Mouse (Mus musculus): ENCODE results near the gene Btnl2.
"Not testable (repeated sequence)": the region's sequence is repeated elsewhere in the genome, so short reads cannot be mapped to it uniquely, and the experiment has no call there.

Btnl2 gene

DNA sequence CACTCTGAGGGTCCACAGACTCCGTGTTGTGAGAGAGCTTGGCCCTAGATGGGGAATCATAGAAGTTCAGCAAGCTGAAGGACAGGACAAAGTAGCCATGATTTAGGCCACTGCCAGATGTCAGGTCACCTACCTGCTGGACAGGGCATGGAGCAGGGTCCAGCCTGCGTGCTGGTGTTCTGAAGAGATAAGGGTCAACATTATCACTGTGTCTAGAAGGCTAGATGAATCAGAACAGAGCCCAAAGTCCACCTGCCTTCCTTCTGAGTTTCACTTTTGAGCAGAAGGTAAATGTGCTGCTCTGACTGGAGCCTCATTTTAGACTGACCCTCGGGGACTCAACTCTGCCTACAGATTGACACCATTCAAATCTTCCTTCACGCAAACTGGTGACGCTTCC lies at the start of gene Btnl2:
Gene Btnl2, plus strand, starts transcription at position 284 of the 400 bp plus-strand sequence.
- no peak for DNase-seq

DNA sequence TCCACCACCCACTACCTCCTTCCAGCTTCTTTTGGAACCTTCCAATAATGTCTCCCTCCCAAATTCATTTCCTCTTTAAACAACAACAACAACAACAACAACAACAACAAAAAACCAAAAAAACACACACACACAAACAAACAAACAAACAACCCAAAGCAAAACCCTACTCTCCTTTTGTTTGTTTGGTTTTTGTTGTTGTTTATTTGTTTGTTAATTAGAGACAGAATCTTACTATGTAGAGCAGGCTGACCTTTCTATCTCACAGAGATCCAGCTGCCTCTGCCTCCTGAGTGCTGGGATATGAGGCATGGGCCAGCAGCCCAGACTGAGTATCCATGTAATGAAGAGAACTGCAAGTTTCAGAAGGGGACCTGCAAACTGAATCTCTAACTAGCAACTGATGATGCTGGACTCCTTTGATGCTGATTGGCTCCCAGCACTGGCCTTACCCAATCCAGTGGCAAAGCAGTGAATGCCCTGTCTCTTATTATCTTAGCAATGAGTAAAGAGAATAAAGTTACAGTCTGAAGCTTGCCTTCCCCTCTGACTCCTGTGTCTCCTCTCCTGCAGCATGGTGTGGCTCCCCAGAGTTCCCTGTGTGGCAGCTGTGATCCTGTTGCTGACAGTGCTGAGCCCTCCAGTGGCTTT lies 49.1 kb upstream of the Btnl2 start, which contains the start of gene H2-Eb1:
Gene H2-Eb1, plus strand, starts transcription at position 488 of the 651 bp plus-strand sequence.
- DNase-seq = peak; percentile 39

DNA sequence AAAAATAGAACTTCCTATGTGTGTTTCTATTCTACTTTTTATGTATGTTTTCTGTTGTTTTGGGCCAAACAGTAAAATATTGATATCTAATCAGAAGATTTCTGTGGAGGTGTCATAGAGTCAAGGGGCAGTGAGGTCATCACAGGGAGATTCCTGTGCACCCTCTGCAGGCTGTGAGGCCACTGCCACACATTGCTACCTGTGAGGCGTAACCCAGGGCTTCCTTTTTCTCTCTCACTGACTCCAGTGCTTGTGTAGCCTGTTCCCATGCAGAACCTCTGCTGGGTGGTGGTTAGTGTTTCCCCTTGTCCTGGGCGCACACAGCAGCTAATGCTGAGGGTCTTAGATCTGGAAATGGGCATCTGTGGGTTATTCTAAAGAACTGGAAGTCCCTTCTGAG lies 48.2 kb upstream of the Btnl2 start:
- DNase-seq = no peak

DNA sequence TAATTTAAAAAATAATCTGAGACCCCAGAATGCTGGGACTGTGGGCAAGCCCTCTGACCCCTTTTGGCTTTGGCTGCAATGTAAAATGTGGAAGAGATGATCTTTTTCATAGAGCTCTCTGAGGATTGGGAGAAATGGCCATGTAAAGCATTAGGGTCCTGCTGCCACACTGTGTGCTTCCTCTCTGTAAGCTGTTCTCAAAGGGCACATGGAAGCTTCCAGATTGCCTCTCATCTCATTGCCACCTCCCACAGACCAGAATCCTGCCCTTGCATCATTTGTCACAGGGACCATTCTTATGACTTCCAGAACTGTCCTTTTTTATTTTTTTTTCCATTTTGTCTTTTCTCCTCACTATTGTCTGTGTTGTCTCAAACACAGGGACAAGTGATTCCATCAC lies 47.4 kb upstream of the Btnl2 start:
- DNase-seq = no peak

DNA sequence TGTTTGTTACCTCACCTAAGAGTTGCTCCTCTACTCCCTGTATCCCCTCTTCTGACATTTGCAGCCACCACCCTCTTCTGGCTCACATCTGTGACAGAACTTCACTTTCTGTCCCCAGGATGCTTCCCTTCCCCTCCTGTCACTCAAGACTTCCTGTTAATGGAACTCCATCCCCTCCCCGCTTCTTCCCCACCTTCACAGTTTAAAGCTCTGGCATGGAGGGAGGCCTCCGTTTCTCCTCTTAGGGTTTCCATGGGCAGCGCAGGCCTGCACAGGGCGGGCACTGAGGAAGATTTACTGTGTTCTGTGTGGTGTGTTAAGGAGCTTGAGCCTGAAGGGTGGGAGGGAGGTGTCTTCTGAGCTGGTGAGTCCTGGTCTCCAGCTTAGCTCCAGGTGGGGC lies 46.5 kb upstream of the Btnl2 start:
- no peak for DNase-seq

DNA sequence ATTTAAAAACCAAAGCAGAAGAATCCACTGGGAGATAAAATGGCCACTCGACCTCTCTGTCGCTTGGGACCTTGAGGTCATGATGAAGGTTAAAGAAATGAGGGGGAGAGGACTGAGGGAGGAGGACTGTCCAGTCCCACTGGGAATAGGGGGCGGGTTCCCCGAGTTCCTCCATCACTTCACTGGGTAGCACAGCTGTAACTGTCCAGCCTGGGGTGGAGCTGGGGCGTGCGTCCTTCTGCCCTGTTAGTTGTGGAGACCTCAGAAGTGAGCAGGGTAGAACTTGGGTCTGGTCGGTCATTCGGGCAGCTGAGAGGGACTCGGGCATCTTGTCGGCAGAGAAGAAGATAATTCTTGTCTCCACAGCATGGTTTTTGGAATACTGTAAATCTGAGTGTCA lies 45.4 kb upstream of the Btnl2 start:
- no peak for DNase-seq

DNA sequence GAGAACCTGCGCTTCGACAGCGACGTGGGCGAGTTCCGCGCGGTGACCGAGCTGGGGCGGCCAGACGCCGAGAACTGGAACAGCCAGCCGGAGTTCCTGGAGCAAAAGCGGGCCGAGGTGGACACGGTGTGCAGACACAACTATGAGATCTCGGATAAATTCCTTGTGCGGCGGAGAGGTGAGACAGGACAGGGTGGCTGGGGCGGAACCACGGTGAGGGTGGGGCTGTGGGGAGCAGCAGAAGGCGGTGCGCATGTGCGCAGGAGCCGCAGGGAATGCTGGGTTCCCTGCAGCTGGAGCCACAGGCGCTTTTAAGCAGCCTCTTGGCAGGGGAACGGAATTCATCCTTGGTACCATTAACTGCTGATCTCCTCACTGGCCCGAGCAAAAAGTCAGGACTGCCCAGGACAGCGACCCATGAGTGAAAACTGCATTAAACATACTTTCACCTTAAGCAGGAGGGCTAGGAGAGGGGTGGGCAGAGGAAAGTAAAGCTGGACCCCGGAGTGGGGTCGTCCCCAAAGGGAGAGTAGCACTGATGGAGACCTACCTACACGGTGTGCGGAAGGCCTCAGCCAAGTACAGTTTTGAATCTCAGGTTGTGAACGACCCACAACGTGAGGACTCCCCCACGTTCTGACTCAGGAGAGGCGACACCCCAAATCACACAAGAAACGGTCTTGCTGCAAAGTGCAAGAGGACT lies 44.8 kb upstream of the Btnl2 start:
- DNase-seq = peak; percentile 23

DNA sequence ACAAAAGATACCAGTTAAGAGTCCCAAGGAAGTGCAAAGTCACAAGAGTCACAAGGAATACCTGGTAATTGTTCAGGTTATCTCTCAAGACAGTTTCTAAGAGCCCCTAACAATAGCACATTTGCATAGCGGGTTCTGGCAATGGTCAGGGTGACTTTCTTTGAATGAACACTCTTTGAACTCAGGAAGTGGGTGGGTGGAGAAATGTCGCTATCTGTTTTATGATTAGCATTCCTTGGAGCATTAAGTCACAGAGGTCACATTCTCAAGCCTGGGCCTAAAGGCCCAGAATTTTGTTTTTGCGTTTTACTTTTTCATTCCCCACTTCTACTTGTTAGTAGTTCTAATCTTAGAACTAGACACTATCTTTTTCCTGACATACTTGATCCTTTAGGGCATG lies 44.1 kb upstream of the Btnl2 start:
- DNase-seq = not testable (repeated sequence)

DNA sequence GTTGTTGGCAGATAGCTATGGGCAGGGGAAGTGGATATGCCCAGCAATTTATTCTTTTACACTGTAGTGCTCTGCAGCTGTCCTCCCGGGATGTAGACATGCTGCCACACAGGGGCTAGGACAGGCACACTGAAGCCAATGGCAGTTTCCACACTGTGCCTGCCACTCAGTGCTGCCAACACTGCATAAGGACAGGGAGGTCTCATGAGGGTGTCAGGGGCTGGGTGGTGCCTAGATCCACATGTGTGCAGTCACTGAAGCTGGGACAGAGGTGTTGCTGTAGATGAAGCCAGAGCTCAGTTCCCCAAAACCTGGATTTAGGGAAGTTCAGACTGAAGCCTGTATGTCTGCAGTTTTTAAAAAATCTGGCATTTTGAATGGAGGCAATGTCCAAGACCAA lies 42.4 kb upstream of the Btnl2 start:
- no peak for DNase-seq

DNA sequence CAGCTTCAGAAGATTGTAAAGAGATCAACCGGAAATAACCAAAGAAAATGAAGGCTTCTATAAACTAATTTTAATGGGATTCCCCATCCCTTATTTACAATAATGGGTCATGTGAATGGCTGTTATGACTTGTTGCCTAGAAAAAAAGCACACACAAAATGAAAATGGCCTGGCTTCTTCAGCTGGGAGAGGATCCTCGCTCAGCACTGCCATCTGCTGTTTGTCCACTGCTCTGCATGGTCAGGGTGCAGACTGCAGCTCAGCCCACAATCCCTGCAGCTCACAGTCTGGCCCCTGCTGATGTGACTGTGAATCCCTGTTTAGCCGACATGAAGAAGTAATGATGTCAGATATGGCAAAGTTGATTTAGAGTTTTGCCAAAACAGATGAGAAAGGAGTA lies 41.2 kb upstream of the Btnl2 start:
- DNase-seq = peak; percentile 32

DNA sequence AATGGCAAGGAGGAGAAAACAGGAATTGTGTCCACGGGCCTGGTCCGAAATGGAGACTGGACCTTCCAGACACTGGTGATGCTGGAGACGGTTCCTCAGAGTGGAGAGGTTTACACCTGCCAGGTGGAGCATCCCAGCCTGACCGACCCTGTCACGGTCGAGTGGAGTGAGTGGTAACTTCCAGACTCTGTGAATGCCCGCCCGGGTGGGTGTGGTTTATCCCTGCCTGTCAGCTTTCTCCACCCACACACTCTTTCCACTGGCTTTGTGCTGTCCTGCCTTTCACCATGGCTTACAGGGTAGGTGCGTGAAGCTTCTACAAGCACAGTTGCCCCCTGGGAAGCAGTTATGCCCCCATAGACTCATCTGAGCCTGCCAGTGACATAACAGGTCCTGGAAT lies 40.3 kb upstream of the Btnl2 start:
- no peak for DNase-seq

DNA sequence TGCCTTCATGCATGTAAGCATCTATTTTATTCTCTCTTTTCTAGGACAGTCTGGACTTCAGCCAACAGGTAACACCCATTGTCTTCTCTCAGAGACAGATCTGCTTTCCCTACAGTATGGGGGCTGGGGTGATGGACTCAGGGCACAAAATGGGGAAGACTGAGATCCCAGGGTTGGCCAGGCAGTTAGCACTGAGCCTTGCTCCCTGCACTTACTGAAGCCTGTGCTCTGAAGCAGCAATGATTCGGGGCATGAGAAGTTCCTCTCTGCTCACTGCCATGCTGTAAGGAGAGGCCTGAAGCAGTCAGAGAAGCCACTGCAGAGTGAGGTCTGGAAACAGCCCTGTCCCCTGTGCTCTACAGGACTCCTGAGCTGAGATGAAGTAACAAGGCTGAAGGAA lies 39.1 kb upstream of the Btnl2 start:
- DNase-seq = no peak

DNA sequence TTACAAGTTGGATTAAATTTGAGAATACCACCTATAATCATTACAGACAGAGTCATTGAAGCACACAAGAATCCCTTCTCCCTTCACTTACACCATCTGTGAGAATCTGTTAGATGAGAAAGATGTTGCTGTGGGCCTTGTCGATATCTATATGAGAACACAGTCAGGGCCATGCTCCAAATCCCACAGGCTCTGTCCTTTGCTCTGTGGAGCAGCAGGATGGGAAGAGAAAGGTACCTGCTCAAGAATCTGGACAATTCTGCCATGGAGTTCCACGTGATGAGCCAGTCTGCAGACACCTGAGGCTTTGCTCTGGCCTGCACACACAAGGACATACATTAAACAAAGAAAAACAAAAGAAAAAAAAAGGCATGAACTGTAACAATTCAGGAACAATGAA lies 37.9 kb upstream of the Btnl2 start:
- no peak for DNase-seq

DNA sequence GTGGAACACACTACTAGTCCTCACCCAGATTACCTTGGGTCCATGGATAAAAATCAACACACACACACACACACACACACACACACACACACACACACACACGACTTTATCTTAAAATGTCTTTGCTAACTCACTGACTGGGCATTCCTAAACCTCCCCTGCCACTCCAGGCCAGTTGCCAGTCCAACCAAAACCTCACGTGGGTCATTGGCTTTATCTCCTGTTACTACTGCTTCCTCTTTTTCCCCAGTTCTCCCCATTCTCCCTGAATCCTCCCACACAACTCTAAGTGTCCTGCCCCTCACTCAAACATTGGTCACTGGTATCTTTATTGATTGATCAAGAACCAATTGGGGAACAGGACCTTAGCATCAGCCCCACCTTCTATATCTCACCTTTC lies 37.3 kb upstream of the Btnl2 start:
- DNase-seq = no peak

DNA sequence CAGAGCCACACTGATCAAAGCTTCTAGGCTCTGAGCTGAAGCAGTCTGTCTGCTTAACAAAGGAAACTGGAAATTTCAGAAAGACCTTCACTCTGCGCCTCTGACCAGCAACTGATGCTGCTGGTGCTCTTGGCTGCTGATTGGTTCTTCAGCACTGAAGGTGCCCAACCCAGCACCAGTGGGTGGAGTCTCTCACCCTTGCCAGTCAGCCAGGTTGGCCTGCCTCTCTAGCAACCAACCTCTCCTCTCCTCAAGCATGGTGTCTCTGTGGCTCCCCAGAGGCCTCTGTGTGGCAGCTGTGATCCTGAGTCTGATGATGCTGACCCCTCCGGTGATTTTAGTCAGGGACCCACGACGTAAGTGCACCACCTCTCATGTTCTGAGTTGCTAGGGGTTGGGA lies 29.2 kb upstream of the Btnl2 start, which contains the start of gene H2-Eb2:
Gene H2-Eb2, plus strand, starts transcription at position 230 of the 400 bp plus-strand sequence.
- DNase-seq = no peak

DNA sequence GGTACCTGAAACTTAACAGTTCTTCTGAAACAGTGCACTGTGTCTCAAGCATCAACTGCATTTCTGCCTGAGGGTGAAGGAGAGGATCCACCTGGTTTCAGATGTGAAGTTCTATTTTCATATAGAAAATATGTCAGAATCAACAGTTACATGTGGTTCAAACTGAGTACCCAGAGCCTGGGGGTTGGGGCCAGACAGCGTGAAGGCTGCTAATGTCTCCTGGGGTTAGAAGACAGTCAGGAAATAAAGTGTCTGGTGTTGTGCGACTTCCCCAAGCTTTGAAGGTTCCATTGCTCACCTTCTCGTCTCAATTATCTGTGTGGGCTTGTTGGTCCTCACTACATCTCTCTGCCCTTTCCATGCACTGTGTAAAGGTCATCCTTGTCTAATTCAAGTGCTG lies 28.2 kb upstream of the Btnl2 start:
- DNase-seq = no peak

DNA sequence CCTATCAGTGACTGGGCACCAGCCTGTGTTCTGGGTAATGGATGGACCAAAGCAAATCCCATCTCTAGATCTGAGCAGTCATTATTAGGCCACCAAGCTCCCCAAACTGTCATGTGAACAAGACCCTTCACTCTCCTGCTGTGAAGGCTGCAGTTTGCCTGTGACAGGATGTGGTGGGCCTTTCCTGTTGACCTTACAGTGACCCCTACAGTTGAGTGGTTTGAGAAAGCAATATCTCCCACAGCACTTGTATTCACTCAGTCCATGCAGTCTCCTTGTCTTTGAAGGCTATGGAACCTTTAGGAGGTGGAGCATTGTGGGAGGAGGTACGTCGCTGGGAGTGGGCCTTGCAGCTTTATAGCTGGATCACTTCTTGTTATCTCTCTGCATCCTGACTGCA lies 24.8 kb upstream of the Btnl2 start:
- no peak for DNase-seq

DNA sequence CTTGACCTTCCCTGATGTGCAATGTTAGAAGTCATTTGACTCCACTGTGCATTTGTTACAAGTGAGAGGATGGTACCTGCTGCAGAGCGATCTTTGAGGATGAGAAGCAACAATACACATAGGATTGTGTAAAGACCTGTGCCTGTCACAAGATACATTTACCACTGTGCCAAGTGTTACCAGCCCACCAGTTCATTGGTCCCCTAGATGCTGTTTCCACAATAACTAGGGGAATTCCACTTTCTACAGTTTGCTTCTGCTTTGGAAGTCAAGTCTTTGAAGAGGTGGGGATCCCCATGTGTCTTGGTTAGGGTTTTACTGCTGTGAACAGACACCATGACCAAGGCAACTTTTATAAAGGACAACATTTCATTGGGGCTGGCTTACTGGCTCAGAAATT lies 23.4 kb upstream of the Btnl2 start:
- DNase-seq = no peak

DNA sequence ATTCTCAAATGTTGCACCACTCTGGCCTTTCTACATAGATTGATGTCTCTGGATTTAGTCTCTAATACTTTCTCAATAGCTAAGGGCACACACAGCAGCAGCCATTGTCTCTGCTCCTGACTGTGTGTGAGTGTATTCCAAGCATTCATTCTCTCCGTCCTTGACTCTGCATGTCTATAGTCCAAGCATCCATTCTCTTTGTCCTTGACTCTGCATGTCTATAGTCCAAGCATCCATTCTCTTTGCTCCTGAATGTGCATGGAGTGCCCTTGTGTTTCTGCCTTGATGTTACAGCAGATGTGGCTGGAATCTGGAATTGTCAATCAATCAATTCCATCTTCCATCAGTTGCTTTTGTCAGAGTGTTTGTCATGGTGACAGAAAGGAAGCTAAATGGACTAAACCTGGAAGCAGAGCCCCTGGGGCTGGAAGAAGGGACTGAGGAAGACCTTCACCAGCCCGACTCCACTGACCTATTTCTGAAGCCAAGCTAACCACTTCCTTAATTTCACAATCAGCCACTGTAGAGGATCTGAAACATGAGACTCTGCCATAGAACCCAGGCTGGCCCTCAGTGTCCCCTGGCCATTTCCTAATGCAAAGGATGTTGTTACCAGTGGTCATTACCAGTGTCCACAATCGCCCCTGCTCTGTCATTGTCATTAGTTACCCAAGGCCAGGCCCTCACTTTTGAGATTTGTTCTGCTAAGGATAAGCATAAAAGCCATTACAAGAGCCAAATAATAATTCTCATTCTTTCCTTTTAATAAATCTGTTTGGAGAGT lies 13.8 kb upstream of the Btnl2 start:
- no peak for DNase-seq

DNA sequence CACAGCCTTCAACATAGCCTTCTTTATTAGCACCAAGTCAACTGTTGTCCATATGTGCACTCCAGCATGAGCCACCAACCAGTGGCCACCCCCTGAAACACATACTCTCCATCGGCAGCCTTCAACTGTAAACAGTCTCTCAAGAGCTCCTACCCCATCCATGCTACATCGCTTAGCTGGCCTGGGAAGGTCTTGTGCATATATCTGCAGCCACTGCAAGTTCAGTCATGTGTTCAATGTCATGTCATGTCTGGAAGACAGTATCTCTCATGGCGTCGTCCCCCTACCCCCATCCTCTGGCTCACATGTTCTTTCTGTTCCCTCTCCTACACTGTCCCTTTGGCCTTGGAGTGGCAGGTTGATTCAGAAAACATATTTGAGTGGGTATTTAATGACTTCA lies 9.7 kb upstream of the Btnl2 start:
- no peak for DNase-seq

DNA sequence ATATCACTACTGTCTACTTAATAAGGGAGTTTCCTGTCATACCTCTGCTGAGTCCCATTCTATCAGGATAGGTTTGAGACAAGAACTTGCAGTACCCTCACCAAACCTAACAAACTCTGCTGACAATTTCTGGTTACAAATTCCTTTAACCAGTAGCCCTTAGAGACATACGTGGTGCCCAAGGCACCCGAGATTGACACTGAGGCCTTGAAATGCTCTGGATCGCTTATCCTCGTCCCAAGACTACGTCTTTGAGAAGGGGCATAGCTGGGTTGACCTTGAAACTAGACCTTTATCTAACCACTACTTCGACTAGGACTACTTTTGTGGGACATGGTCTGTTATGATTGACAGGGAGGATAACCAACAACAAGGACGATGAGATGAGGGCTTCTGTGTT lies 9.1 kb upstream of the Btnl2 start:
- no peak for DNase-seq

DNA sequence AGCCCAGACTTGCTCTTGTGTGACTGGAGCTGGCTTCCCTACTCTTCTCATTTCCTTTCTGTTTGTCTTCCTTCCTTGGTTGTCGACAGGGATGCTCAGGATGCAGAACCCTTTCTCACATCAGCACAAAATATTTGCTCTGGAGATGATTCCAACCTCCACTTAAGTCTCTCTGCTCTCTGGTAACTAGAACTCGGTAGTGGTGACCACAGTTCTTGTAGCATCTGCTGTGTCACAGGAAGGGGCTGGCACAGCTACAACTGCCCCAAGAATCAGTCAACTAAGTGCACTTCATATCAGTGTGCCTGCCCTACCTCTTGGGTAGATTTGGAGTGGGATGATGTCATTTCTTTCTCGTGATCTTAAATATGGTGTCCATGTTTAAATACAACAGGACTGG lies 8.6 kb upstream of the Btnl2 start:
- no peak for DNase-seq

DNA sequence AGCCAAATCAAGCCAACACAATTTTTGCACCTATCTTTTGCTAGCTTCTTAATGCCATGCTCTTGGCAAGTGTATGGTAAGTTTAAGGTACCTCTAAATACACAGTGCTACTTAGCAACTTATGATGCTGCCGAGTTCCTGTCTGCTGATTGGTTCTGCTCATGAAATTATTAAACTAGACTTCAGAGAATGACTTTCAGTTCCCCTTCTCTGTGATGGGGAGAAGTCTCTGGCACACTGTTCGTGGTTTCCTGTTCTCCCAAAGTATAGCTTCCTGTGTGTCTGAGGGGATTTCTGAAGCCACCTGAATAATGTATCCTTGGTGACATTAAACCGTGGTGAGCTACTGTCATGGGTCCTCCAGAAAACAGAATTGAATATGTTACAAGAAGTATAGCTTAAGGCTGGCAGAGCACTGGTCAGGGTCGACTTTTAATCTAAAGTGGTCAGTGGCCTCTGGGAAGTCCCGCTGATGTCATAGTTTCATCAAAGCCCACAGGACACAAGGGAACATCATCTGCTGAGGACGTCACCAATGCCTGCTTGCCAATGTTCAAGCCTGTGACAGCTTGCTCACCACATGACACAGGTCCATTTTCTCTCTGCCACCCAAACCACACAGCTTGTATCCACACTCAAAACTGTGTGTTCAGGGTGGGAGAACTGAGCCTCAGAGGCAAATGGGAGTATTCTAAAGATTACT lies 6.9 kb upstream of the Btnl2 start:
- no peak for DNase-seq

Measured in cerebellum, adult 11 months (tissue).